Mouse (Mus musculus) erythroblast, embryonic 14.5 days (primary cell): ENCODE data around the gene Rhoc.

Source experiments
- GATA1 ChIP-seq: IDR thresholded peaks from 2 replicates; pipeline ENCODE4 v1.6.1; 2012; ENCODE audit warnings: low read length, inconsistent platforms, mixed read lengths
- TAL1 ChIP-seq: IDR thresholded peaks from 3 replicates; pipeline ENCODE4 v1.6.1; 2012; ENCODE audit warnings: low read length, inconsistent platforms, mixed read lengths

DNA sequence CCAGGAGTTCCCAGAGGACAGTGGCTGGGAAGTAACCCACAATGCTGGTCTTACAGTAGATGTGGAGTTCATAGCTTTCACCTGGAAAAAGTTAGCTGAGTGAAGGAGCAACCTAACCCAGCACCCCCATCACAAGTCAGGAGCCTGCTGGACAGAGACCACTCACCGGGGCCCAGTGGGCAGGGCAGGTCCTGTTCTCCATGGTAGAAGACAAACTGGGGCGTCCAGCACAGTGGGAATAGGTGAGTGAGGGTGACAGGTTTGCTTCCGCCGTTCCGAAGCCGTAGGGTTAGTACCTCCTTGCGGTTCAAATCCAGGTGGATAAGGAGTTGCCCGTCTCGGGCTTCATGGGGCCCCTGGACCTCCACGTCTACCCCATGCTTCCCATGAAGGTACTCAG lies 16.1 kb downstream of the Rhoc start:
- no peak for TF ChIP-seq GATA1
- no peak for TF ChIP-seq TAL1
